Mouse (Mus musculus): ENCODE results near the gene Scrn3. TPM values are rescaled to one million over a fixed set of nuclear protein-coding genes. Genes with fewer than 3 reads are reported as not detected.

Scrn3 gene
- 5.5 TPM in 2 replicates for total RNA-seq (2023)

DNA sequence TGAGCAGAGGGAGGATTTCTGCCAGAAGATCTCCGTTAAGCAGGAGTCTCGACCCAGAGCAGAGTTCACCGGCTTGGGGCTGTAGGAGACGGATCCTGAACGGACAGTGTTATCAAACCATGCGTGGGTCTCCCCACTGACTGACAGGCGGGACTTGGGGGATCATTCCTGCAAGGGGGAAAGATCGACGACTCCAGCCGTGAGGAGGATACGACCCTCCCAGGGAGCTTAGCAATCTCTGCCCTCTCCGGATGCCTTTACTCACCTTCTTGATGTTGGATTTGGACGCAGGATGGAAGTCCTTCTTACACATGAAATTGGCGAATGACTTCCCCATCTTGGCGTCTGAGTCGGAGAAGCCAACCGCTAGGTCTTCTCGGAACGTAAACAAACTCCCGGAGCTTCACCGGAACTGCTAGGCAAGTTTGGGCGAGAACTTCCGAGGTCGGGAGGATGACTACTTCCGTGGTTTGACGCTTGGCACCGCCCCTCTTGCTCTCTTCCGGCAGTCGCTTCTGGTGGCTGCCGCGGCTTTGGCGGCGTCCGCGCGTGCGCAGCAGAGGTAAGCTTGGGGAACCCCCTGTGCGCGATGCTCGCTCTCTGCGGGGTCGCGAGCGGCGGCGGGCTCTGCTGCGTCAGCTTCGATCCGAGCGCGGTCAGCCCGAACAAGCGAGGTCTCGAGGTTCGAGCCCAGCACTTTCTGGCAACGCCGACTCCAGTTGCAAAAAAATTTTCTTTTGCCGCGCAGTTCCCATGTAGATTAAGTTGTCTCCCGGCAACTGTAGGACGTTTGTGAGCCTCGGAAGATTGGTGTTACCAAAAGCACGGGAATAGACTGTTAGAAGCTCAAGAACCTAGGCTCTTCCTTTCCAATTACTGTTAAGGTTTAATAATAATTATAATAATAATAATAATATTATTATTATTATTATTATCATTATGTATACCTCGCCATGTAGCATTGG, at the start of gene Scrn3, which contains the start of gene Cir1:
TSS of gene Scrn3 (plus strand) at position 450 of the 965 bp plus-strand sequence.
TSS of gene Cir1 (minus strand) at position 550 of the 965 bp plus-strand sequence.

DNA sequence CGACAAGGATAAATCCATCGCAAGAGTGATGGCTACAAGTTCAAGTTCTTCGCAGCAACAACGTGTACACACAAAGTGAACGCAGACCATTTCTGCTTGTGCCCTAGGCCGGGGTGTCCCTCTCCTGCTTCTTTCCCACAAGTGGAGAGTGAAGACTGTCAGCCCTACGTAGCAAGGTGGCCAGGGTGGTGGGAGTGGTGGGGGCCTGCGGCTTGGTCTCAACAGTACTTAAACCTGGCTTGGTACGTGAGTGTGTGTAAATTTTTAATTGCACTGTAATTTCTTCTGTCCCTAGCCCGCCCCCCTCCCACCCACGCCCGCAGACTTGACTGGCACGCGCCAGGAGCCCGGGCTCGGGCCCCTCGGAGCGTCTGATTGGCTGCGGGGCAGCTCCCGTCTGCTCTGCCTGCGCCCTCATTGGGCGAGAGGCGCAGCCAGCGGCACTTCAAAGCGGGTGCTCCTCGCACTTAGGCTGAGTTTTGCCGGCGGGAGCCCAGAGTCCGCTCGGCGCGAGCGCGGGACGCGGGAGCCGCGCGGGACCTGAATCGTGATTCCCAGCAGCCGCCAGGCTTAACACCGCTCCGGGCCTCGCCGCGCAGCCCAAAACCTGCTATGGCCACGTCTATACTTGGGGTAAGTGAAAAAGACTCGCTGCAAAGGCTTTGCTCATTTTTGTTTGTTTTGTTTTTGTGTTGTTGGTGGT, 40.8 kb upstream of the Scrn3 start, which contains the start of gene Sp9:
TSS of gene Sp9 (plus strand) at position 467 of the 703 bp plus-strand sequence.

DNA sequence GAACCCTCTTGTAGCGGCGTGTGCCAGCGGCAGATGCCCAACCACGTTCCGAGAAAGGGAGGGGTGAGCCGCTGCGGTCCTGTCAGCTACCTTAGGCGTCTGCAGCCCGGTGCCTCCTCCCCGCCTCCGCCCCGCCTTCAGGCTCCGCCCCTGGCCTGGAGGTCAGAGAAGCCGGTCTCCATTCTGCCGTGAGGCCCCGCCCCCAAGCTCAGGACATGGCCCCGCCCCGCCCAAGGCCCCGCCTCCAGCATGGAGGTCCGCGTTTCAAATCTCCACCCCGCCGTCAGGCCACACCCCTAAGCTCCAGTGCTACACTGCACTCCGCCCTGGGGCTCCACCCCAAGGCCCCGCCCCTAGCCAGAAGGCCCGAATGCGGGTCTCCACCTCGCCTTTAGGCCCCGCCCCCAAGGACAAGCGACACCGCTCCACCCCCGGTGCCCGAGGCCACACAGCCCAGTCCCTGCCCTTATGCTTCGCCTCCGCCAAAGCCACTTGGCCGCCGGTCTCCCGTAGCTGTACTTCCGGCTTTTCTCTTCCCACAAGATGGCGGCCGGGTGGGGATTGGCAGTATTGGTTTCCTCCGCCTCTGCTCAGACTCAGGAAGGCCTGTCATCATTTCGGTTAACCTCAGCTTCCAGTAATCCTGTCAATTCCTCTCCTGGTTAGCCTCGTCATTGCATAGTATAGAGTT, 74.1 kb downstream of the Scrn3 start, which contains the start of gene Gpr155:
TSS of gene Gpr155 (minus strand) at position 217 of the 691 bp plus-strand sequence.

Other genes starting within 250 kb of the Scrn3 start
- 17.6 and 22.0 TPM in 2 replicates for gene Ola1, start 93.7 kb upstream of the Scrn3 start, total RNA-seq (2023)
- not detected in 2 replicates for gene Sp9, start 40.7 kb upstream of the Scrn3 start, total RNA-seq (2023)
- gene Cir1, start 100 bp downstream of the Scrn3 start, total RNA-seq (2023): 36.0 and 39.0 TPM in 2 replicates
- 1.9 and 2.2 TPM in 2 replicates for gene Gpr155, start 74.0 kb downstream of the Scrn3 start, total RNA-seq (2023)
- gene Wipf1, start 217.1 kb downstream of the Scrn3 start, total RNA-seq (2023): 151 and 191 TPM in 2 replicates